Mouse (Mus musculus): ENCODE results near the gene Ager. TPM values are rescaled to one million over a fixed set of nuclear protein-coding genes. Genes with fewer than 3 reads are reported as not detected.

Gene Ager
- total RNA-seq, 2 experiments from 2014 or later = 9.0 to 9.2 TPM

Other genes with a start within 250 kb of the Ager start
- under 1 TPM; 0.45 TPM for gene Btnl2, start 243.0 kb upstream of the Ager start, total RNA-seq (2021)
- not detected for gene Btnl1, start 220.7 kb upstream of the Ager start, total RNA-seq (2021)
- gene BC051142, start 199.0 kb upstream of the Ager start, total RNA-seq (2021) = 1 to 10 TPM; 5.8 to 6.3 TPM
- not detected for gene Btnl4, start 120.5 kb upstream of the Ager start, total RNA-seq (2021)
- gene Btnl6, start 80.5 kb upstream of the Ager start, total RNA-seq (2021) = not detected
- 10 to 100 TPM; 36.1 to 37.1 TPM for gene Notch4, start 33.6 kb upstream of the Ager start, total RNA-seq (2021)
- 10 to 100 TPM in 1 of 2 experiments, 1 to 10 TPM in 1; 8.1 to 11.9 TPM for gene Gpsm3, start 8.1 kb upstream of the Ager start, total RNA-seq (2021)
- 10 to 100 TPM; 61.7 to 63.6 TPM for gene Pbx2, start 6.6 kb upstream of the Ager start, total RNA-seq (2021)
- 10 to 100 TPM; 66.5 to 74.2 TPM for gene Rnf5, start 5.8 kb downstream of the Ager start, total RNA-seq (2021)
- gene Agpat1, start 6.4 kb downstream of the Ager start, total RNA-seq (2021) = 10 to 100 TPM; 73.4 to 77.7 TPM
- 10 to 100 TPM; 10.8 to 14.2 TPM for gene Egfl8, start 18.1 kb downstream of the Ager start, total RNA-seq (2021)
- gene Ppt2, start 30.6 kb downstream of the Ager start, total RNA-seq (2021) = 10 to 100 TPM; 52.6 to 62.3 TPM
- gene Prrt1, start 31.7 kb downstream of the Ager start, total RNA-seq (2021) = 10 to 100 TPM; 10.7 to 11.5 TPM
- 10 to 100 TPM; 13.2 to 16.3 TPM for gene Fkbpl, start 46.9 kb downstream of the Ager start, total RNA-seq (2021)
- 10 to 100 TPM; 48.1 to 52.3 TPM for gene Atf6b, start 49.3 kb downstream of the Ager start, total RNA-seq (2021)
- gene Tnxb, start 72.7 kb downstream of the Ager start, total RNA-seq (2021) = 10 to 100 TPM; 29.4 to 33.0 TPM
- 100 to 1,000 TPM; 105 to 151 TPM for gene C4b, start 146.0 kb downstream of the Ager start, total RNA-seq (2021)
- gene Cyp21a1, start 206.7 kb downstream of the Ager start, total RNA-seq (2021) = 1,000 to 10,000 TPM; 3,967 to 4,457 TPM
- 10 to 100 TPM; 49.1 to 49.5 TPM for gene Stk19, start 239.1 kb downstream of the Ager start, total RNA-seq (2021)
- gene Dxo, start 239.2 kb downstream of the Ager start, total RNA-seq (2021) = 10 to 100 TPM; 72.5 to 73.2 TPM